Mouse (Mus musculus) T-helper 2 cell (primary cell): ENCODE results near the gene Zfp865.

Experiments
- in situ Hi-C: fragments of 300-600 bp; cut with MboI, MseI; formaldehyde crosslinking; loops from one replicate; pipeline ENCODE4 v1.15.1; 2025; ENCODE audit warnings: high pct_unique_total_duplicates

The Zfp865 gene

GRCm38 (mm10) chr7:5051193-5052192 lies 31.3 kb downstream of the Zfp865 start, which contains the start of gene Zfp580:
Gene Zfp580, plus strand, starts transcription at chr7:5051538.
- in situ Hi-C loops, result loop anchor here (5.0 to 25.0 kb wide), 6 partner anchors 34 to 1364 kb away; partner anchors contain the start of genes Gm44973, Leng8, Mboat7 and Tmc4

- in situ Hi-C loops, result loop anchor here (5.0 to 25.0 kb wide), 6 partner anchors 35 to 1365 kb away; partner anchors contain the start of genes Gm44973, Leng8, Mboat7 and Tmc4
Measured at GRCm38 (mm10) chr7:5052438-5052837, 32.3 kb downstream of the Zfp865 start.

DNA sequence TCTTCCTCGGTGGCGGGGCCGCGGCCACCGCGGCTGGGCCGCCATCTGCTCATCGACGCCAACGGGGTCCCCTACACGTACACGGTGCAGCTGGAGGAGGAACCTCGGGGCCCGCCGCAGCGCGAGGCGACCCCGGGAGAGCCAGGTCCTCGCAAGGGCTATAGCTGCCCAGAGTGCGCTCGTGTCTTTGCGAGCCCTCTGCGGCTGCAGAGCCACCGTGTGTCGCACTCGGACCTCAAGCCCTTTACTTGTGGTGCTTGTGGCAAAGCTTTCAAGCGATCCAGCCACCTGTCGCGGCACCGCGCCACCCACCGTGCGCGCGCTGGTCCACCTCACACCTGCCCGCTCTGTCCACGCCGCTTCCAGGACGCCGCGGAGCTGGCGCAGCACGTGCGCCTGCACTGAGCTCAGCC lies 32.8 kb downstream of the Zfp865 start:
- in situ Hi-C loops, result loop anchor here (5.0 to 25.0 kb wide), 6 partner anchors 36 to 1366 kb away; partner anchors contain the start of genes Gm44973, Leng8, Mboat7 and Tmc4

DNA sequence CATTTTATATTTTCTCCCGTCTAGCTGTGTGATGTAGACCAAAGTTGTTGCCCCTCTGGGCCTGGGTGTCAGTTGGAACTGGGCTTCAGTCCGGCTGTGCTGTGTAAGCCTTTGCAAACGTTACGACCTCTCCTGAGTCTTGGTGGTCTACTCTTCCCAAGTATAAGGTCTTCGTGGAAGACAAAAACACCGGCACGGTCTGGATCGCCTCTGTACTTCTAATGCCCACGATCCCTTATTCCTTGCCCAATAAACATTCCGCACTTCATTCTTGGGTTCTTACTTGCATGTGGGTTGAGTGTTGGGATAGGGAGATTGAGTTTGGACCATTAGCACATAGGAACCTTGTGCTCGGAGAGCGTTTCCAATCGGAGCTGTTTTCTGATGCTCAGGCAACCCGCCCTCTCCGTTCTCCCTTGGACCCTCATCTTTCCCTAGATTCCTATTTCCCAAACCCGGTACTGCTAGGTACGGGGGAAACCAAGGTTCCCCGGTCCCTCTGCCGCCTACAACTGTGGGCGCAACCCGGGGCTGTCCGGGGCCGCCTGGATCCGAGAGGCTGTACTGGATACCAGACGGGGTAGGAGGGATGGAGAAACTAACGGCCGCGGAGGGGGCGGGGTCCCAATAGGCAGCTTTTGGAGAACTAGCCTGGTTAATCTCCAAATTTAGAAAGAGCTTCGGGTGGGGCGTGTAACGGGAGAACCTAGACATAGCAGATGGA lies 33.4 kb downstream of the Zfp865 start:
- in situ Hi-C loops, result loop anchor here (5.0 to 25.0 kb wide), 6 partner anchors 36 to 1366 kb away; partner anchors contain the start of genes Gm44973, Leng8, Mboat7 and Tmc4

DNA sequence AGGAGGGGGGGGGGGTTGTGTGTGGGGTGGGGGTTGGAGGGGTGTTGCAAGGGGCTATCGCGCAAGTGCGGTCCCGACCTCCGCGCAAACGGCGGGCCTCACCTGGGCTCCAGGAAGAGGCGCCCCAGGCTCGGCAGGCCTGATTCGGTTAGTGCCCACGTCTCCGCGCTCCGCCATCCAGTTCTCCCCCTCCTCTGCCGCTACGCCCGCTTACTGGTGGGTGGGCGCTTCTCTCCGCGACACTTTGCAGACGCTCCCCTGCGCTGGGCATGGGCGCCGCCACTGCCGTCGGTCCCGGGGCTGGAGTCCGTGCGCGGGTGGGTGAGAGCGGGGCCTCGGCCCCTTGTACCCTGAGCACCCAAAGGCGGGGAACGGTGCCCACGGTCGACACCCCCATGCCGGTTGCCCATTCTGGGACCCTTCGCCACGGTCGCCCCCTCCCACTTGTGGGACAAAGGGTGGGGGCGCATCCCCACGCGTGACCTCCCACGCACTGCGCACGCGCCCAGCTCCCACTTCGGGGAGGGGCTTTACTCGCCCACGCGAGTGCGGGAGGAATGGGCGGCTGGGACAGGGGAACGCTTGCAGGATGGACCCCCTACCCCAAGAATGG lies 36.6 kb downstream of the Zfp865 start:
- in situ Hi-C loops, result loop anchor here (10.0 to 25.0 kb wide), 4 partner anchors 242 to 1369 kb away; partner anchors contain the start of genes Leng8, Mboat7, Tmc4 and Tsen34

GRCm38 (mm10) chr7:5057381-5057780 lies 37.2 kb downstream of the Zfp865 start:
- in situ Hi-C loops, result loop anchor here (10.0 to 25.0 kb wide), 4 partner anchors 243 to 1370 kb away; partner anchors contain the start of genes Leng8, Mboat7, Tmc4 and Tsen34

- in situ Hi-C loops, result loop anchor here (10.0 to 25.0 kb wide), 4 partner anchors 243 to 1371 kb away; partner anchors contain the start of genes Leng8, Mboat7, Tmc4 and Tsen34
Measured at GRCm38 (mm10) chr7:5057804-5058203, 37.6 kb downstream of the Zfp865 start.

GRCm38 (mm10) chr7:5058631-5059030 lies 38.5 kb downstream of the Zfp865 start:
- in situ Hi-C loops, result loop anchor here (10.0 to 25.0 kb wide), 4 partner anchors 244 to 1371 kb away; partner anchors contain the start of genes Leng8, Mboat7, Tmc4 and Tsen34

- in situ Hi-C loops, result loop anchor here (10.0 to 25.0 kb wide), 4 partner anchors 245 to 1372 kb away; partner anchors contain the start of genes Leng8, Mboat7, Tmc4 and Tsen34
Measured at GRCm38 (mm10) chr7:5059421-5059820, 39.2 kb downstream of the Zfp865 start.

- in situ Hi-C loops, result loop anchor here (25.0 kb wide), 3 partner anchors 923 to 1373 kb away; partner anchors contain the start of genes Leng8, Mboat7, Tmc4 and Tsen34
Measured at GRCm38 (mm10) chr7:5060239-5060731, 40.1 kb downstream of the Zfp865 start.

DNA sequence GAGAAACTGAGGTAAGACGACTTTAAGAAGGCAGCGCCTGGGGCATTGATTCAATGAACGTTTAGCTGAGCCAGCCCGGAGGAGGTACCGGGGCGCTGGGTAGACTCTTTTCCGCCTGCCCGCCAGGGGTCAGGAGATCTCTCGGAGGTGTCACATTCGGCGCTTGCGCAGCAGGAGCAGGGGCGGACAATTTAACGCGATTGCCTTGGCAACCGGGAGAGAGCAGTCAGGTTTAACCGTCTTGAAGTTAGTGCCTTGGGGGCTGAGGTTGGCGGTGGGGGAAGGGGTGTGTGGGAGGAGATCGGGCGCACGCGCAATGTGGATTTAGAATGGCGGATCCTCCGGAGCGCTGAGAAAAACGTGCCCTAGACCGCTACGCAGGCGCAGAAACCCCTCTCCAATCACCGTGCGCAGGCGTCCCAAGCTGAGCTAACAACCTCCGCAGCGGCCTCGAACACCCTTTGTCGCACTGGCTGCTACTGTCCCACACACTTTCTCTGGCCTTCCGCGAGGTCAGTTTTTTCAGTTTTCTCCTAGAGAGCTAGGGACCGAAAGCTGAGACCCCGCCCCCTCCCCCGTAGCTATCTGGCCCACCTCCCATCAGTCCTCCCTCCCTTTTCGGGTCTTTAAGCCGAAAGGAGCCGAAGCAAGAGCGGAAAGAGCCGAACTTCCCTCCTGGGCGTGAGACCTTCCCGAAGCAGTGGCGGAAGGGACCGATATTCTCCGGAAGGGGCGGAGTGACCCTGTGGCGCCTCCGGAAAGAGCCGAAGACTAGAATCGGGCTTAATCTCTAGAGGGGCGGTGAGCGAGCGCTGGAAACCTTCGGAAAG lies 41.0 kb downstream of the Zfp865 start:
- in situ Hi-C loops, result loop anchor here (25.0 kb wide), 3 partner anchors 924 to 1374 kb away; partner anchors contain the start of genes Leng8, Mboat7, Tmc4 and Tsen34

- in situ Hi-C loops, result loop anchor here (25.0 kb wide), 3 partner anchors 925 to 1375 kb away; partner anchors contain the start of genes Leng8, Mboat7, Tmc4 and Tsen34
Measured at GRCm38 (mm10) chr7:5061774-5062359, 41.7 kb downstream of the Zfp865 start, which contains the start of gene U2af2. Gene U2af2, plus strand, starts transcription at chr7:5062143.

- in situ Hi-C loops, result loop anchor here (25.0 kb wide), 3 partner anchors 925 to 1375 kb away; partner anchors contain the start of genes Leng8, Mboat7, Tmc4 and Tsen34
Measured at GRCm38 (mm10) chr7:5062360-5063001, 42.3 kb downstream of the Zfp865 start.

- in situ Hi-C loops, result loop anchor here (25.0 kb wide), 3 partner anchors 928 to 1378 kb away; partner anchors contain the start of genes Leng8, Mboat7, Tmc4 and Tsen34
Measured at GRCm38 (mm10) chr7:5064886-5065285, 44.7 kb downstream of the Zfp865 start.

DNA sequence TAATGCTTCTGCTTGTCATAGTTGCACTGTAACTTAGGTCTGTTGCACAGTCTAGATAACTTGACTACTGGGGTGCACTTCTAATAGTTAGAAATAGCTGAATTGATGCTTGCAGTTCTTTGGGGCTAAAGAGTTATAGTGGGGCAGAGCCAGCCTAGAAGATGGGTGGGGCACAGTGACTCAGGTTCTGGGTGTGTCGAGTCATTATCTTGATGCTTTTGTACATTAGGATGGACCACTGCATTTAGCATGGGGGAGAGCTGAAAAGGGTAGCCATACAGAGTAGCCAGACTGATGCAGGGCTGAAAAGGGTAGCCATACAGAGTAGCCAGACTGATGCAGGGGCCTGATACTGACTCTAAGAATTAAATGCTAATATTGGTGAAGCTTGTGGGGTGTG lies 53.4 kb downstream of the Zfp865 start:
- in situ Hi-C loops, result loop anchor here (25.0 kb wide), 3 partner anchors 936 to 1386 kb away; partner anchors contain the start of genes Leng8, Mboat7, Tmc4 and Tsen34

DNA sequence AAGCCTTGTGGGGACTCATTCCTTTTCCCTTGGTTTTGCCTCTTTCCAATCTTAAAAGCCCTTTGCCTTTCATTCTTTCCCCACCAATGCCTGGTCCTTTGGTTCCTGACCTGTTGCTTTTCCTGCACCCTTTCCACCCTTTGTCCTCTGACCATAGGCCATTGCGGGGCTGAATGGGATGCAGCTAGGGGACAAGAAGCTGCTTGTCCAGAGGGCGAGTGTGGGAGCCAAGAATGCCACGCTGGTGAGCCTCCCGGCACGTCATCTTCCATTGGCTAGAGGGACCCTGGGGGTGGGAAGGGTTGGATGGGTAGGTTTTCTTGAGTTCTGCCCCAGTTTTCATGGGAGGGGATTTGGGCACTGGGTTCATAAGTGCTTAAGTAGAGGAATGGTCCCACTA lies 54.8 kb downstream of the Zfp865 start:
- in situ Hi-C loops, result loop anchor here (25.0 kb wide), 4 partner anchors 938 to 1388 kb away; partner anchors contain the start of genes Leng8, Mboat7, Smim17 and Tmc4

DNA sequence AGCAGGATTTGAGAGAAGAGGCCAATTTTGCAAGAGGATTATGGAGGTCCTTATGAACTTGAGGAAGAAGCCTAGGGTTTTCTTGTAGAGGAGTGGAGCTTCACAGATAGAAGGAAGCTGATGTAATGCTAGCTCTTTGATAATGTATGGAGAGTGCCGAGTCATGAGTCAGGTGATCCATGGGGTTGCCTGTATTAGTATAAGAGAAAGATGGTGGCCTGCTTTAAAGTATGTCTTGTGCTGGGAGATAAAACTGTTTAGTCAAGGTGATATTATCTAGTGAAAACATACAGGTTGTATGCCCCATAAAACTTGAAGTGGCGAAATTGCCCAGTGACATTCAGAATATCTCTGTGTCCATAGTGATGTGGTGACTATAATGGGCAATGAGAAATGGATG lies 56.8 kb downstream of the Zfp865 start:
- in situ Hi-C loops, result loop anchor here (25.0 kb wide), 1 partner anchor 1310 kb away; the partner anchor contains the start of genes Smim17 and Zfp28
